Mouse (Mus musculus) layer of hippocampus, adult 18-20 months (tissue): ENCODE results near the gene Tor1aip2. TPM values are rescaled to one million over a fixed set of nuclear protein-coding genes. Genes with fewer than 3 reads are reported as not detected.
"Not testable (repeated sequence)": the region's sequence is repeated elsewhere in the genome, so short reads cannot be mapped to it uniquely, and the experiment has no call there.

ENCODE experiments used
- DNase-seq, 2 experiments: peaks; one replicate each; pipeline ENCODE4 v3.0.0; 2022; ENCODE audit warnings: low spot score in 2 of 2
- long read RNA-seq: library from polyadenylated mRNA; stranded (forward); transcript quantifications from one replicate; pipeline ENCODE4 v2.0.0, GENCODE M21; 2021
- total RNA-seq, 2 experiments: library from RNA; stranded (reverse); gene quantifications; 2 replicates each; pipeline ENCODE4 v1.2.3; 2021

Gene Tor1aip2
- 10 to 100 TPM; 45.2 to 52.8 TPM for total RNA-seq
- long read RNA-seq, transcript Tor1aip2-202 (2 exons, 2,529 nt) = major isoform, 8 of 27 reads
- long read RNA-seq, partial matches to known transcripts = 1 of 27 reads
- long read RNA-seq, other reads (novel, unspliced or antisense) = 15 of 27 reads

- no peak for DNase-seq
Observed at GRCm38 (mm10) chr1:156035269-156035929, at the start of gene Tor1aip2. TSS of gene Tor1aip2 (plus strand) at chr1:156035403.

GRCm38 (mm10) chr1:155987625-155988024 is 47.6 kb upstream of the Tor1aip2 start:
- no peak for DNase-seq

DNA sequence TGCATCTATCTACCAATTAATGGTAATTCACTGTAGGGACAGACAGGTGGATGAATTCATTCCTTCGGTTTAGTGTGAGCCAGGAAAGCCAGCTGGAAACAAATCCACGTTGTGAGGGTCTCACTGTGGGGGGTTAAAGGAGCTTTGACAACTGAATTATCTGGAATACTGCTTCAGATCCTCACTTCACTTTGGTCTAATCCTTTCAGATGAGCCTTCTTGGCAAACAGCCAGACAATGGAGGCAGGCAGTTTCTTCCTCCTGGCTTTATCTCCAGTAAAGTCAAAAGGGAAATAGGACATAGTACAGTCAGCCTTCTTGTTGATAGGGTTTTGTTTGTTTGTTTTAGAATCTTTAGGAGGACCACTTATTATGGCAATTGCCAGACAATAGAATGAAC is 45.8 kb upstream of the Tor1aip2 start:
- DNase-seq = no peak

DNA sequence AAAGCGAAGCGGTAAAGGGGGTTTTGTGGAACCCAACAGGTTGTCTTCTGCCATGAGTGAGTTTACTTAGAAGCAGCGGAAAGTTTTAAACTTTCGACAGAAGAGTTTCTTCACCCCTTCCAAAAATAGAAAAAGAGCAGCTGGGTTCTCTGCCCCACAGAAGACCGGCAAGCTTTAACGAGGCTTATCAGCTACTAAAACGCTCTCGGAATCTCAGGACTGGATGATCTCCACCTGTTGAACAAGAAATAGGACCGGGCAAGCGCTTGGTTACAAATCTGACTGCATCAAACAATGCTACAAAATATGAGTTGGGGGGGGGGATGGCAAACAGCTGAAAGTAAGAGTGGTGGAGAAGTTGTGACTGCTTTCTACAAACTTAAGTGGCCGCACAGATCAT is 44.8 kb upstream of the Tor1aip2 start:
- no peak for DNase-seq

DNA sequence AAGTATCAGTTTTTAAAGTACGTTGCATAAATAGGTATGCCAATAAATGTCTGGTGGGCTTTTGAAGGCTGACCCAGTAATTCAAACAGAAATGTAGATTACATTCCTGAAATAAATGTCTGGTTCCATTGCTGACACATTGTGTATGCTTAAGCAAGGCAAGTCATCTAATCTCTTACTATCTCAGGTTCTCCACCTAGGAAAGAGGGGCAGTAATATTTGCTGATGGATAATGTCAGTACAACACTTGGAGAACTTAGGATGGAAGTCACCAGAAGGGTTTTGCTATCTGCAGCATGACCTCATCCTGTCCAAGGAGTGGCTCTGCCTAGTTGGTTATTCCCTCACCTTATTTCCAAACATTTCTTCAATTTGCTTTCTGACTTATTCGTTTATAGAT is 40.7 kb upstream of the Tor1aip2 start:
- DNase-seq = no peak

GRCm38 (mm10) chr1:155995612-155996011 is 39.6 kb upstream of the Tor1aip2 start:
- DNase-seq = no peak

DNA sequence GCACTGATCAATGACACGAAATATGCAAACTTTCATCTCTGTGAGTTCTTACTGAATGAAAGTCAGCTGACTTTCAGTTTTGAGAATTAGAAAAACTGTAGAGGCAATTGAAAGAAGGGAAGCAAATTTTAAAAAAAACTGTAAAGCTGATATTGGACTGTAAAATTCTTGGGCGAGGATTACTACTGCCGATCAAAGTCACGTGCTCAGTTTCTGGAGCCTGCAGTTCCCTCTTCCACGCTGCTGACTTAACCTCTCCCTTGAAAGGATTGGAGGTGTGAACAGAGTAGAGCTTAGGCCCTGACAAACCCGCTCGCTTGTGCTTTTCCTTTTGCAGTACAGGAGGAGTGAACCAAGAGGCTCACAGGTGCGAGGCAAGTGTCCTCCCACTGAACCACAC is 32.8 kb upstream of the Tor1aip2 start:
- no peak for DNase-seq

GRCm38 (mm10) chr1:156003201-156003935 is 31.8 kb upstream of the Tor1aip2 start:
- DNase-seq = no peak

DNA sequence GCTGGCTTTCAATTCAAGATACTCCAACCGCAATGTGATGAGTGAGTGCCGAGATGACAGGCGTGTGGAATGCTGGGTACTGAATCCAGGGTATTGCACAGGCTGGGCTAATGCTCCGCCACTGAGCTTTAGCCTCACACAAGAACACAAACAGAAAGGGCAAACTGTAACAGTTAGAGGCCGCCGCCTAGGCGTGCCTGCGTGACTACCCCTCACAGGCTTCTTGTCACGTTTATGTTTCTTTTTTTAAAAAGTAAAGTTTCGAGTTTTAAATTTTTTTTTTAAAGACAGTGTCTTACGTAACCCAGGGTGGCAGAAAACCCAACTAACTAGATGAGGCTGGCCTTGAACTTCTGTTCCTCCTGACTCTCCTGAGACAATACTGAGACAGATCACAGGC is 29.3 kb upstream of the Tor1aip2 start:
- no peak for DNase-seq

- no peak for DNase-seq
Observed at GRCm38 (mm10) chr1:156009003-156009402, 26.2 kb upstream of the Tor1aip2 start.

GRCm38 (mm10) chr1:156019800-156020199 is 15.4 kb upstream of the Tor1aip2 start:
- DNase-seq = no peak

DNA sequence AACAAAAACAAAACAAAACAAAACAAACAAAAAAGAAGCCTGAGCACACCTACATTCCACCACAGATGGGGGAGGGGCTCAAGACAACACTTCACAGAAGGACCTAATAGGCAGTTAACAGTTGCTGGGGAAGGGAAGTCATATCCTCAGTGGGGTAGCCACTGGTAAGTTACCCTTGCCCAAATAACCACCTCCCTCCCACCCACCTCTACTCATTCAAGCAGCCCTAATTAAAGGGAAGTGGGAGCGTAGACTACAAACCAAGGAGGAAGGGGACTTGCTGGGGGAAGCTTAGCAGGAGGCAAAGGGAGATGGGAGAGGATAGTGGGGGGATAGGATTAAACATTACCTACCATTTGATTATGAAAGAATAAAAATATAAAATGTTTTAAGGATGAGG is 14.8 kb upstream of the Tor1aip2 start:
- no peak for DNase-seq

GRCm38 (mm10) chr1:156024831-156025503 is 10.2 kb upstream of the Tor1aip2 start:
- peak in 1 of 2 experiments; percentile 53 for DNase-seq

DNA sequence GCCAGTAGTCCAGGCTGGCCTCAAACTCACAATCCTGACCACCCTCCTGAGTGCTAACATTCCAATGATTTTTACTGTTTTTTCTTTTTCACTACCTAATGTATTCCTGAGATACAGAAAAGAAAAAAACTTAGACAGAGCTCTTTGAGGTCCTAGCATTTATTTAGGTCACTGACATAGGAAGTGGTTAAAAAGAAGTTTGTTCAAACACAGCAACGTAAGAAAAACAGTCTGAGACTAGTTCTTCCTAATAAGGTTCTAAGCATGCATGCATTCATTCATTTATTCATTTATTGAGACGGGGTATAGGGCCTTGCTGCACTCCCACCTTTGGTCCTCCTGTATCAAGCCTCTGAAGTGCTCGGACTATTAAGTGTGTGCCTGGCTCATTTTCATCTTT is 7.4 kb upstream of the Tor1aip2 start:
- no peak for DNase-seq

DNA sequence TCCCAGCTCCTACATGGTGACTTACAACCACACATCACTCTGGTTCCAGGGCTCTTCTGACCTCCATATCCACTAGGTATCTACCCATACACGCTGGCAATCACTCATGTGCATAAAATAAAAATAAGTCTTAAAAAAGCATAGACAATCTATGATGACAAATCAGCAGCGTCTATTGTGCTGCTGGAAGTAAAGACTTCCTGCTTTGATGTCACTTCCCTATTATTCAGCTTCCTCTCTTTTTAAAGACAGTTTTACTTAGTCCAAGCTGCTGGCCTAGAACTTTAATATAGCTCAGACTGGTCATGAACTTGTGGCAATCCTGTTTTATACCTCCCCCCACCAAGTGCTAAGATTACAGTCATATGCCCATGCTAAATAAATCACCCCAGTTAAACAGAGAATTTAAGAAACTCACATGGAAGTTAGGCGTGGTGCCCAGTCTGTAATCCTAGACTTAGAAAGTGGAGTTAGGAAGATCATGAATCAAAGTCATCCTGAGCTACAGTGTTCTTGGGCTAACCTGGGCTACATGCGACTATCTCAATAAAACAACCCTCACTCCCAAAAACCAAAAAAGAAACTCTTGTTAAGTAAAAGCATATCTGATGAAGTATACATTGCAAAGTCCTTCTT is 6.7 kb upstream of the Tor1aip2 start:
- no peak for DNase-seq

- no peak for DNase-seq
Observed at GRCm38 (mm10) chr1:156033921-156034320, 1.3 kb upstream of the Tor1aip2 start.

GRCm38 (mm10) chr1:156034661-156035060 is 542 bp upstream of the Tor1aip2 start:
- no peak for DNase-seq

GRCm38 (mm10) chr1:156035930-156036737 is 931 bp downstream of the Tor1aip2 start, which contains the start of gene Tor1aip1:
TSS of gene Tor1aip1 (minus strand) at chr1:156036480.
- peak; percentile 97 to 98 for DNase-seq

DNA sequence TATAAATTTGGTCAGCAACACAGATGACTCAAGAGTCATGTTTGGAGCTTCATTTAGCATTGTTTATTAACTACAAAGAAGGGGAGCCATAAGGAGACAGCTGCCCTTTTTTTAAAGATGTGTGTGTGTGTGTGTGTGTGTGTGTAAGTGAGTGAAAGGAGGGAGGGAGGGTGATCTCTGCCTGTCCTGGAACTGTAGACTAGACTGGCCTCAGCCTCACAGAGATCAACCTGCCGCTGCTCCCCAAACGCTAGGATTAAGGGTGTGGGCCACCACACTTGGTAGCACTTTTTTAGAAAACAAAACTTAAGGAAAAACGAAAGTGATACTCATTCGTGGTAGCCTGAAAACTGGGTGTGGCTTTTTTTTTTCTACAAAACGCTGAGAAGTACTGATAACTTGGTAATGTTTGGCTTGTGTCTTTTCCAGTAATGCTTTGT is 2.0 kb downstream of the Tor1aip2 start:
- DNase-seq = no peak

DNA sequence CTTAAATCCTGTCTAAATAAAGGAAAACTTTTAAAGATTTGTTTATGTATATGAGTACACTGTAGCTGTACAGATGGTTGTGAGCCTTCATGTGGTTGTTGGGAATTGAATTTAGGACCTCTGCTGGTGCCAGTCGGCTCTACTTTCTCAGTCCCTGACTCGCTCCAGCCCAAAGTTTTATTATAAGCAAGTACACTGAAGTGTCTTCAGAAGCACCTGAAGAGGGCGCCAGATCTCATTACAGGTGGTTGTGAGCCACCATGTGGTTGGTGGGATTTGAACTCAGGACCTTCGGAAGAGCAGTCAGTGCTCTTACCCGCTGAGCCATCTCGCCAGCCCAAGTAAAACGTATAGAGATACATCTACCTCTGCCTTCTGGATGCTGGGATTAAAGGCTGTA is 4.8 kb downstream of the Tor1aip2 start:
- not testable (repeated sequence) for DNase-seq
